Mouse (Mus musculus): ENCODE measurements around the gene Zfp775. TPM values are rescaled to one million over a fixed set of nuclear protein-coding genes. Genes with fewer than 3 reads are reported as not detected.

The Zfp775 gene
- polyA plus RNA-seq, 1 experiment from 2014 or later = 15.7 TPM

- 94% methylated on average over 5 of the region's 5 CpGs for WGBS
These were observed 29.8 kb upstream of the Zfp775 start for GRCm38 (mm10) chr6:48572014-48572413.

GRCm38 (mm10) chr6:48572572-48573061 lies 29.2 kb upstream of the Zfp775 start, which contains the start of gene Rarres2:
Gene Rarres2 (minus strand): TSS chr6:48572789.
- no peaks in the 10 kb centered on the region for H3K27me3 ChIP-seq
- ATAC-seq (ENCODE audit: low FRiP score, low read depth) = no peak
- no peaks in the 10 kb centered on the region for H3K9me3 ChIP-seq
- H3K4me3 ChIP-seq = no peak within 1 kb of the TSS
- no peak within 1 kb of the TSS for H3K27ac ChIP-seq (replicated peaks)
- peaks cover 18% of the 10 kb centered on the region for H3K36me3 ChIP-seq
- H3K4me2 ChIP-seq (replicated peaks) = no peak within 1 kb of the TSS
- H3K9ac ChIP-seq (replicated peaks) = no peak within 1 kb of the TSS
- no peaks in the 10 kb centered on the region for H3K4me1 ChIP-seq
- WGBS = 42% methylated on average over 6 of the region's 6 CpGs

More at GRCm38 (mm10) chr6:48572014-48572413, 29.8 kb upstream of the Zfp775 start:
- H3K9me3 ChIP-seq = no peaks in the 10 kb centered on the region
- no peak overlapping the region for H3K27ac ChIP-seq (replicated peaks)
- no peak overlapping the region for H3K4me2 ChIP-seq (replicated peaks)
- no peaks in the 10 kb centered on the region for H3K27me3 ChIP-seq
- ATAC-seq (ENCODE audit: low FRiP score, low read depth) = no peak
- no peak overlapping the region for H3K4me3 ChIP-seq
- no peaks in the 10 kb centered on the region for H3K4me1 ChIP-seq
- H3K9ac ChIP-seq (replicated peaks) = no peak overlapping the region
- peaks cover 18% of the 10 kb centered on the region for H3K36me3 ChIP-seq

GRCm38 (mm10) chr6:48573280-48573679 lies 28.6 kb upstream of the Zfp775 start:
- 69% methylated on average over 10 of the region's 10 CpGs for WGBS
- no peaks in the 10 kb centered on the region for H3K4me1 ChIP-seq

GRCm38 (mm10) chr6:48573981-48574380 lies 27.9 kb upstream of the Zfp775 start:
- H3K4me1 ChIP-seq = no peaks in the 10 kb centered on the region
- no peak overlapping the region for H3K9ac ChIP-seq (replicated peaks)
- WGBS = 80% methylated on average over 3 of the region's 3 CpGs

More at GRCm38 (mm10) chr6:48573280-48573679, 28.6 kb upstream of the Zfp775 start:
- ATAC-seq (ENCODE audit: low FRiP score, low read depth) = no peak
- Histone ChIP-seq H3K4me3 (no peak overlapping the region), H3K27me3 (no peaks in the 10 kb centered on the region), H3K4me2 (replicated peaks) (no peak overlapping the region), H3K36me3 (peaks cover 13% of the 10 kb centered on the region; the same call in 1 of the 2 replicates), H3K9me3 (no peaks in the 10 kb centered on the region), H3K9ac (replicated peaks) (no peak overlapping the region), H3K27ac (replicated peaks) (no peak overlapping the region)

GRCm38 (mm10) chr6:48578736-48579135 lies 23.1 kb upstream of the Zfp775 start:
- H3K9me3 ChIP-seq = no peaks in the 10 kb centered on the region
- H3K4me1 ChIP-seq = no peaks in the 10 kb centered on the region
- WGBS = 74% methylated on average over 5 of the region's 5 CpGs
- no peak overlapping the region for H3K27ac ChIP-seq (replicated peaks)
- H3K9ac ChIP-seq (replicated peaks) = no peak overlapping the region
- H3K4me2 ChIP-seq (replicated peaks) = no peak overlapping the region
- no peaks in the 10 kb centered on the region for H3K27me3 ChIP-seq
- no peaks in the 10 kb centered on the region for H3K36me3 ChIP-seq
- H3K4me3 ChIP-seq = no peak overlapping the region
- no peak for ATAC-seq (ENCODE audit: low FRiP score, low read depth)

More at GRCm38 (mm10) chr6:48573981-48574380, 27.9 kb upstream of the Zfp775 start:
- H3K27ac ChIP-seq (replicated peaks) = no peak overlapping the region
- ATAC-seq (ENCODE audit: low FRiP score, low read depth) = no peak
- H3K4me2 ChIP-seq (replicated peaks) = no peak overlapping the region
- H3K36me3 ChIP-seq = peaks cover 7% of the 10 kb centered on the region; the same call in 1 of the 2 replicates
- H3K9me3 ChIP-seq = no peaks in the 10 kb centered on the region
- no peaks in the 10 kb centered on the region for H3K27me3 ChIP-seq
- no peak overlapping the region for H3K4me3 ChIP-seq

- ATAC-seq (ENCODE audit: low FRiP score, low read depth) = no peak
- Histone ChIP-seq H3K27me3 (no peaks in the 10 kb centered on the region), H3K4me2 (replicated peaks) (no peak overlapping the region), H3K9me3 (no peaks in the 10 kb centered on the region), H3K27ac (replicated peaks) (no peak overlapping the region), H3K4me3 (no peak overlapping the region), H3K4me1 (no peaks in the 10 kb centered on the region), H3K9ac (replicated peaks) (no peak overlapping the region), H3K36me3 (no peaks in the 10 kb centered on the region)
- 50% methylated on average over 5 of the region's 5 CpGs for WGBS
These were observed 22.6 kb upstream of the Zfp775 start for GRCm38 (mm10) chr6:48579215-48579648.

GRCm38 (mm10) chr6:48581257-48581656 lies 20.6 kb upstream of the Zfp775 start:
- Histone ChIP-seq H3K27ac (replicated peaks) (no peak overlapping the region), H3K9ac (replicated peaks) (no peak overlapping the region), H3K36me3 (no peaks in the 10 kb centered on the region), H3K4me1 (no peaks in the 10 kb centered on the region), H3K4me2 (replicated peaks) (no peak overlapping the region), H3K9me3 (no peaks in the 10 kb centered on the region), H3K4me3 (no peak overlapping the region), H3K27me3 (no peaks in the 10 kb centered on the region)
- ATAC-seq (ENCODE audit: low FRiP score, low read depth) = no peak
- WGBS = 26% methylated on average over 3 of the region's 3 CpGs

GRCm38 (mm10) chr6:48582037-48582436 lies 19.8 kb upstream of the Zfp775 start:
- no peak overlapping the region for H3K4me3 ChIP-seq
- H3K4me2 ChIP-seq (replicated peaks) = no peak overlapping the region
- no peaks in the 10 kb centered on the region for H3K27me3 ChIP-seq
- H3K36me3 ChIP-seq = no peaks in the 10 kb centered on the region
- H3K4me1 ChIP-seq = no peaks in the 10 kb centered on the region
- H3K9ac ChIP-seq (replicated peaks) = no peak overlapping the region
- H3K27ac ChIP-seq (replicated peaks) = no peak overlapping the region
- ATAC-seq (ENCODE audit: low FRiP score, low read depth) = no peak
- no peaks in the 10 kb centered on the region for H3K9me3 ChIP-seq
- WGBS = 73% methylated on average over 3 of the region's 3 CpGs

- no peak within 1 kb of the TSS for H3K4me2 ChIP-seq (replicated peaks)
- H3K9ac ChIP-seq (replicated peaks) = no peak within 1 kb of the TSS
- no peak within 1 kb of the TSS for H3K4me3 ChIP-seq
- H3K27me3 ChIP-seq = no peaks in the 10 kb centered on the region
- ATAC-seq (ENCODE audit: low FRiP score, low read depth) = no peak
- H3K4me1 ChIP-seq = 0 out of 2 replicates have a peak, but pooled peaks cover 6% of the 10 kb centered on the region
- no peaks in the 10 kb centered on the region for H3K36me3 ChIP-seq
- H3K9me3 ChIP-seq = no peaks in the 10 kb centered on the region
- 72% methylated on average over 6 of the region's 6 CpGs for WGBS
- no peak within 1 kb of the TSS for H3K27ac ChIP-seq (replicated peaks)
These were observed 12.6 kb upstream of the Zfp775 start, which contains the start of gene Gm45021 for GRCm38 (mm10) chr6:48589194-48589750. Gene Gm45021 (plus strand): TSS chr6:48589610.

- no peak overlapping the region for H3K4me3 ChIP-seq
- no peak overlapping the region for H3K9ac ChIP-seq (replicated peaks)
- no peak overlapping the region for H3K4me2 ChIP-seq (replicated peaks)
- 92% methylated on average over 3 of the region's 3 CpGs for WGBS
- no peak for ATAC-seq (ENCODE audit: low FRiP score, low read depth)
- peaks cover 8% of the 10 kb centered on the region for H3K36me3 ChIP-seq
- peaks cover 3% of the 10 kb centered on the region; the same call in 1 of the 2 replicates for H3K9me3 ChIP-seq
- H3K27ac ChIP-seq (replicated peaks) = no peak overlapping the region
- no peaks in the 10 kb centered on the region for H3K27me3 ChIP-seq
- H3K4me1 ChIP-seq = peaks cover 17% of the 10 kb centered on the region
These were observed 10.5 kb upstream of the Zfp775 start for GRCm38 (mm10) chr6:48591221-48591845.

GRCm38 (mm10) chr6:48591871-48592270 lies 10.0 kb upstream of the Zfp775 start:
- ATAC-seq (ENCODE audit: low FRiP score, low read depth) = no peak
- Histone ChIP-seq H3K4me1 (peaks cover 17% of the 10 kb centered on the region), H3K9me3 (peaks cover 7% of the 10 kb centered on the region), H3K27ac (replicated peaks) (no peak overlapping the region), H3K4me3 (no peak overlapping the region), H3K36me3 (peaks cover 13% of the 10 kb centered on the region), H3K9ac (replicated peaks) (no peak overlapping the region), H3K4me2 (replicated peaks) (no peak overlapping the region), H3K27me3 (no peaks in the 10 kb centered on the region)
- 91% methylated on average over 6 of the region's 6 CpGs for WGBS

Measured in midbrain, embryonic 12.5 days (tissue).